Mouse (Mus musculus) spleen, postnatal 4 days (tissue): ENCODE data around the gene Cenpn.

ENCODE experiments used
- DNase-seq, 2 experiments: peaks; one replicate each; pipeline ENCODE4 v3.0.0; 2022; ENCODE audit warnings: low spot score in 2 of 2

Gene Cenpn

DNA sequence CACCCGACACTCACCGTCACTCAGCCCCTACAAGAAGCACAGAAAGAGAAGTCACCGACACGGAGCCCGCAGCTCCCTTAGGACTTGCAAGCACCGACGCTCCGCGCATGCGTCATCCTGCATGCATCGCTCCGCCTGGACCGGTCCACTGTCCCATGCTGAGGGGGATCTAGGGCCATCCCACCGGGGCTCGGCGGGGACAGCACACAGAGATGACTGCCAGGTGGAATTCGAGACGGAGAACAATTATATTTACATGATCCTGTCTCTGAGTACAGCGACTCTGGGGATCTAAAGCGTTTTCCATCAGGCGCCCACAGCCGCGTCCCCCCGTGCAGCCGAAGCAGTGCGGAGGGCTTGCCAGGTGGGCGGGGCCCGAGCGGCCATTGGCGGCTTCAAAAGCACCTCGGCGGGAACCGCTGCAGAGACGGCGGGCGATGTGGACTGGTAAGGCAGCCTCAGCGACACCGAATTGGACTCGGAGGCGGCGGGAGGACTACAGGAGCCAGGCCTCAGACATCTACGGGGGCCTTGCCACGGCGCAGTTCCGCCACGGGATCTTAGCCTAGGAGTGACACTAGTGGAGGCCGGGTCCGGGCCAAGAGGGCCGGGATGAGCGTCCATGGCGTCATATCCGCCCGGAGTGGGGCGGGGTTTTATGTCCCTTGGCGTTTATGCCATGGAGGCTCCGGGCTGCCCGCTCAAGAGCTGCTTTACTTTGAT, at the start of gene Cenpn, which contains the start of gene Cmc2:
Cenpn (plus strand) TSS at position 394 of the 723 bp plus-strand sequence.
Cmc2 (minus strand) TSS at position 119 of the 723 bp plus-strand sequence.
- DNase-seq: peak; percentile 92 to 97

DNA sequence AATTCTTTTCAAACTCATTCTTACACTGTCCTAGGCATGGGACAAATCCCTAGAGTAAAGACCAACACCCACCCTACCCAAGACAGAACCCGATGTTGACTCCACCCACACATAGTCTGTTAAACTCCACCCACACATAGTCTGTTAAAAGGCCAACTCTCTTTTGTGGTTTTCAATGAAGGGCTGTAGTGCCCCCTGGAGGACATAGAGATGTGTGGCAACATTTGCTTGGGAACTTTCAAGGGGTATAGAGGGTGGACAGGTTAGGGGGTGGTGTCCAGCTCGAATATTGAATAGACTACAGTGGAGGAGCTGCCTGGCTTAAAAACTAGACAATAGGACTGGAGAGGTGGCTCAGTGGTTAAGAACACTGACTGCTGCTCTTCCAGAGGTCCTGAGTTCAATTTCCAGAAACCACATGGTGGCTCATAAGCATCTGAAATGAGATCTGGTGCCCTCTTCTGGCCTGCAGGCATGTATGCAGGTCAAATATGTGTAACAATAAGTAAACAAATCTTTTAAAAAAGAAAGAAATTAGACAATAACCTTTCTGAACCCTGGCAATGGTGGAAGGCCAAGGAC, 48.7 kb upstream of the Cenpn start:
- DNase-seq: no peak

DNA sequence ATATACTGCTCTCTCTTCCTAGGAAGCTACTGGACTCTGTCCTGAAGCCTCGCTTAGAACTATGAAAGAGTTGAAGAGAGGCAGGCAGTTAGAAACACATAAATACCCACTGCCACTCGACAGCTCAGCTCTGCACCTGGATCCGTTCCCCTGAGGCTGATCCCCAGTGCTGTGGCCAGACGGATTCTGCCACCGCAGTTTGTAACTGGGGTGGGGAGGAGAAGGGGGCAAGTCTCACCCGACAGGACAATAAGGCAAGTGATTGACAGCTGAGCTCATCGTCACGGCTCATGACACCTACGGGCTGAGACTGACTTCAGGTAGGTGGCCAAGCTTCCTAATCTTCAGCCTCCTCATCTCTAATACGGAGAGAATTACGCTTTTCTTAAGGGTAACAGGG, 47.9 kb upstream of the Cenpn start:
- DNase-seq: no peak

DNA sequence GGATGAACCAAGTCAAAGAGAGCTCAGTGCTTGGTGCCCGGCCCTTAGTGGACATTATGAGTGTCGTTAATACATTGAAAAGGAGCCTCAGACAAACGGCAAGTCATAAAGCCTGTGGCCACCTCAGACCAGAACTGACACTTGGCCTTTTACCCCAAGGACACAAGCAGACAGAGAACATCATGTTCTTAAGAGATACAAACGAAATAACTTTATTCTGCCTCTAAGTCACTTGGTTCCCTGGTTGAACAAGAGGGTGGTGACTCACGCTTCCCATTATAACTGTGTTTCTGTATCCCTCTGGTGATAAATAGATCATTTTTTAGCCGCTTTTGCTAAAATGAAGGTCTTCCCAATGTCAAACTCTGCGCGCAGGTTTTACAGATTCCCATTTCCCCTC, 47.5 kb upstream of the Cenpn start:
- DNase-seq: no peak

DNA sequence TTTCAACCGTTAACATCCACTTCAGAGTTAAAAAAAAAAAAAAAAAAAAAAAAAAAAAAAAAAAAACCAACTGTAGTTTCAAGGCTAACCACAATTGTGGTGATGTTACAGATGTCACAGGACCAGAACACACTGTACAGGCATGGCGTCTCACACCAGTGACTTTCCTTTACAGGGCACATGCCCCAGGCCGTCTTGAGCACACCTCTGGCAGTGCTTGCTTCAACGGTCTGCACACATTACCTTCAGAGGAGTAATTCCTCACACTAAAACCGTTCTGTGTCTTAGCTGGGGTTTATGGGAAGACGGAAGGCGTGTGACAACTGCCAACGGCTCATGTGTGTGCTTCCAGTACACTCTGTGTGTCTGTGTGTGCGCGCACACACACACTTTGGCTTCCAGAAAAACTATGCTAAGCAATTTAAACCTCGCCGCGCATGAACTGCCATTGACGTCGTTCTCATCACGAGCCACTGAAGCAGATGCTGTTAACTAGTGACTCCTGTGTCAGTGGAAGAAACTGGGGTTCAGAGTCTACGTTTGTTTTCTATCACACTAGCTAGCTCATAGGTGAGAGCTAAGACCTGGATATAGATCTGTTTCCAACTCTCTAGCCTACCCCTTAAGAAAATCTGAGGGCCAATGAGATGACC, 45.6 kb upstream of the Cenpn start:
- no peak for DNase-seq

DNA sequence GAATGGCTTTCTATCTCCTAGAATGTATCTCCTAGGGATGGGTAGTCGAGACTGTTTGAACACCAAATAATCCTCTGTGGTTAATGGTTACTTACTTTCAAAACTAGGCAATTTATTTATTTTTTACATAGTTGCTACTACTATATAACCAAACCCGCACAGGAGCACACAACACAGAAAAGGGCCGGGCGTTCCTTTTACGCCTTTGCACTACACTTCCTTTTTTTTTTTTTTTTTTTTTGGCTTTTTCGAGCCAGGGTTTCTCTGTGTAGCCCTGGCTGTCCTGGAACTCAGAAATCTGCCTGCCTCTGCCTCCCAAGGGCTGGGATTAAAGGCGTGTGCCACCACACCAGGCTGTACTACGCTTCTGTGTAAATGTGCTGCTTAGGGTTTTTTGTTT, 40.1 kb upstream of the Cenpn start:
- no peak for DNase-seq

DNA sequence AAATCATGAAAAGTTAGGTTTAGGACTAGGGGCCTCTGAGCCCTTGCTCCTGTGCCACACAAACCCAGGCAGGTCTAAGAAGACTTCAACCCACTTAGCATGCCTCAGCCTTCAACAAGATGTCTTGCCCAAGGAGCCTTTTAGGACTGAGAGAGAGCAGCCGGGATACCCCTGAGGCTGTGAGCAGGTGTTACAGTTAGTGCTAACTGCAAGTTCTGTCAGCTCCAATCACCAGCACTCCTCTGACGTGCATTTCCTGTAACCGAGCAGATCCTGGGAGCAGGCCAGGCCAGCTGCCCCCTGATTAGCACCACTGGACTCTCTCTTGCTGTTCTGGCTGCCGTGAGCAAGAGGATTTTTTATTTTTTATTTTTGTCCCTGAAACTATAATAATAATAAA, 33.7 kb upstream of the Cenpn start:
- no peak for DNase-seq

DNA sequence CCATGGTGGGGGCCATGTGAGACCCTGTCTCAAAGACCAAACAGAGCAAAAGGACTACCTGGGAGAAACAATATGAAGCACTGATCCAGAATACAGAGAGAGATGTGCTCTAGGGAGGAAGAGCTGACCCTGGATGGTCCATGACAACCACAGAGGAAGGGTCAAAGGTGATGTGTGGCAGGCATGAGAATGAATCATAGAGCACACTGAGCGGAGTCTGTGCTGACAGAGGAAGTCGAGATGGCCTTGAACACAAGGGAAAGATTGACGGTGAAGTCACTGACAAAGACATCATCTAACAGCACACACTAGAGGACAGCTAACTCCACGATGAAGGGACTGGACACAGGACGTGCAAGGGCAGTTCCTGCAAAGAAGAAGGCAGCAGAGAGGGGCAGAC, 30.1 kb upstream of the Cenpn start:
- DNase-seq: no peak

DNA sequence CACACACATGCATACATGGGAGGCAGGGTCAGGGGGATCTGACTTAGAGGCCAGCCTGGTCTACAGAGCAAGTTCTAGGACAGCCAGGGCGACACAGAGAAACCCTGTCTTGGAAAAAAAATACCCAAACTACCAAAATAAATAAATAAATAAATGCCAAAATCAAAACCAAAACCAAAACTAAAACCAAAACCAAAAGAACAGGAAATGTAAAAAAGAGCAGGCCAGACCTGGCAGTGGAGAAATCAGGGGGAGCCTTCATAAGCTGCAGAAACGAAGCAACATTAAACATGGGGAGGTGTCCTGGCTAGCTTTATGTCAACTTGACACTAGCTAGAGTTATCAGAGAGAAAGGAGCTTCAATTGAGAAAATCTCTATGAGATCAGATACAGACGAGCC, 29.4 kb upstream of the Cenpn start:
- no peak for DNase-seq

DNA sequence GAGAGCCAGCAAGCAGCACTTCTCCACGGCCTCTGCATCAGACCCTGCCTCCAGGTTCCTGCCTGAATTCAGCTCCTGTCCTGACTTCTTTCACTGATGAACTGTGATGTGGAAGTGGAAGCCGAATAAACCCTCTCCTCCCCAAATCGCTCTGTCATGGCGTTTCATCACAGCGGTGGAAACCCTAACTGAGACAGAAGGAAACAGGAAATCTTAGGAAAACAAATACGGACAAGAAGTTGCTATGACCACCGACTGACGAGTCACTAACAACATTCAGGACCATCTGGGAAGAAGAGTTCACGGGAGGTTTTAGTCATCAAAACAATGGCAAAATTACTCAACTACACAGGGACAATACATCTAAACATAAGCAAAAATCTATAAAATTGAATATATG, 28.9 kb upstream of the Cenpn start:
- DNase-seq: no peak

DNA sequence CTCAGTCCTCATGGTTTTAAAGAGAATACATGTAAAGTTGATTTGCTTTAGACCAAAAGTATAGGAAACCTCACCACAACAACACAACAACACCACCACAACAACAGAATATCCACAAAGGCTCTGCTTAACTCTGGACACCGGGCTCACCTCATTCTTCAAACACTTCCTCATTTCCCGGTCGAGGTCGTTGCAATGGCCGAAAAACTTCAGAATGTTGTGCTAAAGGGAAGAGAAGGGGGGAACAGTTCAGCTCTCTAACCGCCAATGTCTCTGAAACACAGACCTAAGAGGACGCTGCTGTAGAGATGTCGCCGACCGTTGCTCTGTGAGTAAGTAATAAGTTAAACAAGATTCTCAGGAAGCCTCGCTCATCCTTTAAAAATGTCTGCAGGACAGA, 27.6 kb upstream of the Cenpn start:
- no peak for DNase-seq

DNA sequence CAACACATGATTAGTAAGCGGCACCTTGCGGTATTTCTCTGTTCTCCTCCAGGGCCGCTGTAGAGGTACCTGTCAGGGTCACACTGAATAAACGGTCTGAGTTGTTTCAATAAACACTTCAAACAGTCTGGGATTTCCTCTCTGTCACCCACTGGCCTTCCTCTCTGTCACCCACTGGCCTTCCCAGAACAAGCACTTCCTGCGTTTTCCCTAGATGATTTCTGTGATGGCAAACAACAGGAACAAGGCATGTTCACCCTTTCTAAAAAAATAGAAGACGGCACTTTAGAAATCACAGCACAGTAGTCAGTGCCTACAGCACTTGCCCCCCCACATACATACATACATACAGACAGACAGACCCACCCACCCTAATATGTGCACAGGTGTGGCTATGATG, 26.0 kb upstream of the Cenpn start:
- no peak for DNase-seq

DNA sequence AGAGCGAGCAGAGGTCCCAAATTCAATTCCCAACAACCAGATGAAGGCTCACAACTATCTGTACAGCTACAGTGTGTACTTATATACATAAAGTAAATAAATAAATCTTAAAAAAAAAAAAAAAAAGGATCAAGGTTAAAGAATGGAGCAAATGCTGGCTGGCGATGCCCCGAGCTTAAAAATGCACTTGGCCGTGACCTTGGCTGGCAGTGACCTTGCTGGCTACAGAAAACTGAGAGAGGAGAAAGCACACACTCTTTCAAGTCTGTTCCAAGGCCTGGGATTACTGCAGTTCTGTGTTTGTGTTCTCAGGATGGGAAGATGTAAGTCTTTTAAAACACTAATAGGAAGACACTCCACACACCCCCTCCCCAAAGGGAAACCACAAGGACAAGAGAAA, 16.8 kb upstream of the Cenpn start:
- no peak for DNase-seq

DNA sequence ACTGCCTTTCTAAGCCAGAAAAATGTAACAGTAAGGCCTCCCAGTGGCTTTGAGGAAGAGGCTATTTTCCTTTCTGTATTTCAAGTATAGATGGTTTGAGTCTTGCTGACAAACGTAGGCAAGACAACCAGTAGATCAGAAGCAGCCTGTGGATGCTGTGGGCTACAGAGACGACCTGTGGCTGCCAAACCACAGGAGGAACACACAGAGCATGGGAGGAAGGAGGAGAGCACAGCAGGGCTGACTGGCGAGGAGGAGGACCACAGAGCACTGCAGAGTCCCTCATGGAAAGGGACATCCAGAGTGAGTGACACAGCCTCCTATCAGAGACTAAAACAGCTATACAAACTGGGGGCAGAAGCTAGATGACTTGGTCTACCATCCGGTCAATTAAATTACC, 16.3 kb upstream of the Cenpn start:
- no peak for DNase-seq

DNA sequence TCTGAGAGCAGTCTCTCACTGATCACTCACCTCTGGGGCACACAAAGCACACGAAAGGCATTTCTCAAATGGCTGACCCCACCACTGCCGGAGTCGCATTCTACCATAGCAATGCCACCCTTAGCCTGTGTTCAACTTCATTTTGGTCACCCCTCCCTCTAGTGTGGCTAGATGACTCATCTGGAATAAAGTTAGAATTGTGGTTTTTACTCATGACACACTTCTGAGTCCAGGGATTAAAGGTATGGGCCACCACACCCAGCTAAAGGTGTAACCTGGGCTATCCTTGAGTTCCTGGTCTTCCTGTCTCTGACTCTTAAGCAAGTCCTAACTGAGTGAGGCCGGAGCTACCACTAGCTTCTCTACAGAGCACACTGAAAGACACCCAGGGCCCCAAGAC, 15.7 kb upstream of the Cenpn start:
- DNase-seq: no peak

DNA sequence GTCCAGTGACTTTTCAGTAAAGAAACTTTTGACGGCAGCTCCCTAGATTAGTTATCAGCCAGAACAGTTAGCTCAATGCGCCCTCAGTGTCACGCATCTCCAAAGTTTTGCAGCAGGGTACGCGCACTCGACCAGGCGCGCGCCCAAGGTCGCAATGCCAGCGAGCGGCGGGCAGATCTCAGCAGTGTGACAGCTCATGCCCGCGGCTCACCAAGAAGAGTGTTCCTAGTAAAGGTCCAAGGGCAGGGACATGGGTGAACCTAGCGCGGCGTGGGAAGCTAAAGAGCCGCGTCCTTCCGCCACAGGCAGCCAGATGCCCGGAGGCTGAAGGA, 559 bp upstream of the Cenpn start:
- peak in 1 of 2 experiments; percentile 66 for DNase-seq

DNA sequence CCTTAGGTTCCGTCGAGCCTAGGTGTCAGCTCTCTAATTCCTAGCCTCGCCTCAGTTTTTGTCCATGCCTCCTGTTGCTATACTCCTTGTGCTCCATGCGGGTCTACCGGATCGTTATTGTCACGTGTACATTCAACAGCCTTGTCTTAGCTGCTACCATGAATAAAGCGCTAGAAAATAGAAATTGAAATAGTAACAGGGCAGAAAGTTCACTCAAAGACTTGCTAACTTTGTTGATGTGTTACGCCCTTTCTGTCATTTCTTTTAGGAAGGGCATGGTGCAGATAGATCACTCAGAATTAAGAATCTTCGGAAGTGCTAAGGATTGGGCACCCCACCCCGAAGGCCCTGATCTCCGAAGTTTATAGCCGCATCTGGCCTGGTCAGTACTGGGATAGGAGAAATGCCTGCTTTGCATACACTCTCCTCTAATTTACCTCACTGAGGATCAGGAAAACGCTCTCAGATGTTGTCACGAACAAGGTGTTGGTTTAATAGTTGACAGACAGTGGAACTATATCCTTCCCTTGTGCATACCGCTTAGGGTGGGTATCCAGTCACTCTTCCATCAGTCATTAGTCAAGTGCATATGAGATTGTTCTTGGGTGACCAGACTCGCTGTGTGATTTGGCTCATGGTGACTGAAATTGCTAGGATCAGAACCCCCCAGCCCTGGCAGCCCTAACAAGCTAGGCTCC, 679 bp downstream of the Cenpn start:
- no peak for DNase-seq

DNA sequence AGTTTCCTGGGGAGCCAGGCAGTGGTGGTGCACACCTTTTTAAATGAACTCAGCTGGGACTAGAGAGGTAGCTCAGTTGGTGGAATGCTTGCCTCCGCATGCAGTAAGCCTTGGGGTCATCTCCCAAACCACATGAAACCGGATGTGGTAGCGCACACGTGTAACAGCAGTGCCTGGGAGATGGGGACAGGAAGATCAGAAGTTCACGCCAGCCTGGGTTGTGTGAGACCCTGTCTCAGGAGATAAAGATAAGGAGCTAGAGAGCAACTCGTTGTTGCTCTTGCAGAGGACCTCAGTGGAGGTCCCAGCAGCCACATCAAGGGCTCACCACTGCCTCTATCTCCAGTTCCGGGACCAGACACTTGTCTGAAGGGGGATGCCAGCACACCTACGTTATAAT, 2.0 kb downstream of the Cenpn start:
- DNase-seq: no peak

DNA sequence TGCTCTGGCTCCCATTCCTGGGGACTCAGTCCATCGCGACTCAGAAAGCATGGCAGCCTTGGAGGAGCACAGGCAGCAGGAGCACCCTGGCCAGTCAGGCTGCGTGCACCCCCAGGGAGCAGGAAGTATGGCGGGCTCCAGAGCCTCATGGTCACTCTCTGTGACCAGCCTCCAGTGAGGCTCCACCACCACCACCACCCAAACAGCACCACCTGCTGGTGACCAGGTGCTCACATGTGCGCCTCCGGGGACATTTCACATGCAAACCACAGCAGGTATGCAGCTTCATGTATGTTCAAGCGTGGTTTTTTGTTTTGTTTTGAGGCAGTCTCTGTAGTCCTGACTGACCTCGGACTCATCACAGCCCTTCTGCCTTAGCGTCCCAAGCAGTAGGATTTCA, 6.3 kb downstream of the Cenpn start:
- peak; percentile 63 to 86 for DNase-seq

DNA sequence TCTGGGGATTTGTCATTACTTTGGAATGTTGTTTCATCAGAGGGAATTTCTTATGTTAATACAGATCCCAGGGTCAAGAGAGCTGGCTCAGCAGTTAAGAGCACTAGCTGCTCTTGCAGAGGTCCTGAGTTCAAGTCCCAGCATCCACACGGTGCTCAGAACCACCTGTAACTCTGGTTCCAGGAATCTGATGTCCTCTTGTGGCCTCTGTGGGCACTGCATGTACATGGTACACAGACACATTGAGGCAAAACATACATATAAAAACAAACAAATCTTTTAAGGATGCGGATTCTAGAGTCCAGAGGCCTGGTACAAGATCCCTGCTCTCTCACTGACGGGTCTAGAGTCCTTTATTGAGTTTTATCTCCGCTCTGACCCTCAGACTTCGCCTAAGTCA, 7.1 kb downstream of the Cenpn start:
- no peak for DNase-seq

DNA sequence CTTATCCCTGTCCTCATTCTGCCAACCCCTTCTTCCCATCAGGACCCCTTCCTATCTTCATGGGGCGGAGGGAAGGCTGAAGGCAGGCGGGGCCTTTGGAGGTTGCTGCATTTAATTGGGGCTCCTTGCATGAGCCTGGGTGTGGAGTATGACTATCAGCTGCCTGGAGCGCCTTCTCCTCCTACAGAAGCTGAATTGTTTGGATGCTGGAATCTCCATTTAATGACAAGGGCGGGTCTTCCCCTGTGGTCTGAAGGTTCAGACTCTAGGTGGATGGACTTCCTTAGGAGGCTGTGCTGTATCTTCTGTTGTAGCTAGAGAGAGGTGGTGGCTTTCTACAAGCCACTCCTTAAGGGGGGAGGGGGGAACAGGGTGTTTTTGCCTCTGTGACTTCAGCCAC, 13.4 kb downstream of the Cenpn start:
- DNase-seq: no peak

DNA sequence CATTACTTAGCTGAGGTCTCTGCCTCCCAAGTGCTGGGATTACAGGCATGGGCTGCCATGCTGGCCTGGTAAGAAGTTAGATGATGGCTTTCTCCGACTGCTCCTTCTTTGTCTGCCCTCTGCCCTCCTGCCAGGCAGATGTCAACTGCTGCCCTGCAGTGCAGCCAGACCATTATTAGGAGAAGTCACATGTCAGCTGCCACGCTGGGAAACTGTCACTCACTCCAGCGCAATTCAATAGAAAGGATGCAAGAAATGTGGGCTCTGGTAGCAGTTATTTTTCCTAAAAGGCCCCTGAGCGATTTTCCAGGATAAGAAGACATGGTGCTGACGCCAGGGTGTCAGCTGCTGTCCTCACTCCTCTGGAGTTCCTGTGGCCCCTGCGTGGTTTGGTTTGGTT, 14.0 kb downstream of the Cenpn start:
- DNase-seq: no peak
